Mouse (Mus musculus) cerebellum, adult 2 months (tissue): ENCODE data around the gene Olfr577. TPM values are rescaled to one million over a fixed set of nuclear protein-coding genes. Genes with fewer than 3 reads are reported as not detected.

ENCODE experiments used
- DNase-seq, 2 experiments: peaks; one replicate each; pipeline ENCODE4 v3.0.0; 2021
- H3K27ac ChIP-seq: fragments of 200-500 bp; 2 replicates; pipeline ENCODE4 v1.5.1; 2012; ENCODE audit warnings: low read length, control low read depth, inconsistent platforms; ENCODE audit not compliant: insufficient read depth
- H3K27me3 ChIP-seq: fragments of 200-500 bp; 2 replicates; pipeline ENCODE4 v1.6.1; 2012; ENCODE audit warnings: inconsistent platforms, mild to moderate bottlenecking, low read length, moderate library complexity; ENCODE audit not compliant: control insufficient read depth, insufficient read depth
- H3K4me1 ChIP-seq: fragments of 200-500 bp; 2 replicates; pipeline ENCODE4 v1.6.1; 2011; ENCODE audit warnings: low read length; ENCODE audit not compliant: control insufficient read depth, insufficient read depth
- H3K4me3 ChIP-seq: fragments of 200-500 bp; replicated peaks from 2 replicates; pipeline ENCODE3; 2011; ENCODE audit warnings: mild to moderate bottlenecking, low read depth, low read length, control low read depth; ENCODE audit not compliant: insufficient read depth
- CTCF ChIP-seq: fragments of 200-500 bp; IDR thresholded peaks from 2 replicates; pipeline ENCODE4 v1.5.1; 2011; ENCODE audit warnings: low read depth, mild to moderate bottlenecking, control low read depth, low read length, moderate library complexity, borderline replicate concordance; ENCODE audit not compliant: insufficient read depth
- POLR2A ChIP-seq: fragments of 200-500 bp; IDR thresholded peaks from 2 replicates; pipeline ENCODE4 v1.6.1; 2011; ENCODE audit warnings: low read length, control low read depth, borderline replicate concordance; ENCODE audit not compliant: insufficient read depth
- WGBS: fragments of 180-500 bp; shearing (Covaris S2); methylation state at CpG from one replicate; pipeline ENCODE4 v1.1.7; 2018; 5-methylcytosine and 5-hydroxymethylcytosine counted together
- polyA plus RNA-seq: library from polyadenylated mRNA; depleted of rRNA; stranded (reverse); fragments of >200 nt; gene quantifications from 2 replicates; pipeline ENCODE4 v1.2.3, GENCODE M21; 2012; rRNA removed

Gene Olfr577
- polyA plus RNA-seq = not detected in 2 replicates

- DNase-seq = no peak
- H3K27me3 ChIP-seq = no peaks in the 10 kb centered on the region
- TF ChIP-seq CTCF (no peak), POLR2A (no peak)
- 77% methylated on average over 2 of the region's 2 CpGs for WGBS
- H3K4me1 ChIP-seq = no peaks in the 10 kb centered on the region
- H3K4me3 ChIP-seq = no peak within 1 kb of the TSS
- H3K27ac ChIP-seq = no peak within 1 kb of the TSS
These were observed at the start of gene Olfr577 for GRCm38 (mm10) chr7:102975843-102976242. Gene Olfr577, minus strand, starts transcription at chr7:102975943.

- TF ChIP-seq POLR2A (no peak), CTCF (no peak)
- Histone ChIP-seq H3K4me3 (no peak within 1 kb of the TSS), H3K4me1 (no peaks in the 10 kb centered on the region), H3K27me3 (no peaks in the 10 kb centered on the region), H3K27ac (no peak within 1 kb of the TSS)
- no peak for DNase-seq
- 66% methylated on average over 3 of the region's 3 CpGs for WGBS
These were observed 13.5 kb upstream of the Olfr577 start, which contains the start of gene Olfr578 for GRCm38 (mm10) chr7:102989224-102989623. Gene Olfr578, minus strand, starts transcription at chr7:102989324.

GRCm38 (mm10) chr7:102974399-102974798 lies 1.3 kb downstream of the Olfr577 start:
- WGBS = 27% methylated on average over 1 of the region's 1 CpGs
- no peak for DNase-seq
- H3K27ac ChIP-seq = no peak overlapping the region

GRCm38 (mm10) chr7:102962360-102962759 lies 13.4 kb downstream of the Olfr577 start, which contains the start of gene Olfr576:
Gene Olfr576, plus strand, starts transcription at chr7:102962660.
- DNase-seq = no peak
- WGBS = 28% methylated on average over 2 of the region's 2 CpGs
- TF ChIP-seq POLR2A (no peak), CTCF (no peak)
- no peak within 1 kb of the TSS for H3K27ac ChIP-seq
- H3K27me3 ChIP-seq = no peaks in the 10 kb centered on the region
- H3K4me3 ChIP-seq = no peak within 1 kb of the TSS
- H3K4me1 ChIP-seq = no peaks in the 10 kb centered on the region; the same call in 1 of the 2 replicates

More at GRCm38 (mm10) chr7:102974399-102974798, 1.3 kb downstream of the Olfr577 start:
- TF ChIP-seq CTCF (no peak), POLR2A (no peak)
- no peak overlapping the region for H3K4me3 ChIP-seq
- H3K27me3 ChIP-seq = no peaks in the 10 kb centered on the region
- no peaks in the 10 kb centered on the region for H3K4me1 ChIP-seq

GRCm38 (mm10) chr7:102958593-102958992 lies 17.1 kb downstream of the Olfr577 start, which contains the start of gene Olfr575:
Gene Olfr575, minus strand, starts transcription at chr7:102958775.
- H3K27me3 ChIP-seq = no peaks in the 10 kb centered on the region
- 63% methylated on average over 1 of the region's 1 CpGs for WGBS
- H3K4me1 ChIP-seq = no peaks in the 10 kb centered on the region; the same call in 1 of the 2 replicates
- no peak within 1 kb of the TSS for H3K4me3 ChIP-seq
- TF ChIP-seq POLR2A (no peak), CTCF (no peak)
- H3K27ac ChIP-seq = no peak within 1 kb of the TSS
- DNase-seq = no peak

- DNase-seq = no peak
- TF ChIP-seq CTCF (no peak), POLR2A (no peak)
- H3K4me3 ChIP-seq = no peak overlapping the region
- no peaks in the 10 kb centered on the region; the same call in 1 of the 2 replicates for H3K4me1 ChIP-seq
- 77% methylated on average over 3 of the region's 3 CpGs for WGBS
- no peaks in the 10 kb centered on the region for H3K27me3 ChIP-seq
- no peak overlapping the region for H3K27ac ChIP-seq
These were observed 17.6 kb downstream of the Olfr577 start for GRCm38 (mm10) chr7:102958137-102958536.

GRCm38 (mm10) chr7:102950732-102951131 lies 25.0 kb downstream of the Olfr577 start:
- H3K4me1 ChIP-seq = no peaks in the 10 kb centered on the region
- 62% methylated on average over 1 of the region's 1 CpGs for WGBS
- DNase-seq = no peak

GRCm38 (mm10) chr7:102948167-102948566 lies 27.6 kb downstream of the Olfr577 start, which contains the start of gene Olfr574:
Gene Olfr574, plus strand, starts transcription at chr7:102948467.
- 93% methylated on average over 1 of the region's 1 CpGs for WGBS
- no peaks in the 10 kb centered on the region for H3K27me3 ChIP-seq
- H3K4me1 ChIP-seq = no peaks in the 10 kb centered on the region
- H3K27ac ChIP-seq = no peak within 1 kb of the TSS
- no peak for DNase-seq
- TF ChIP-seq POLR2A (no peak), CTCF (no peak)
- H3K4me3 ChIP-seq = no peak within 1 kb of the TSS

More at GRCm38 (mm10) chr7:102950732-102951131, 25.0 kb downstream of the Olfr577 start:
- H3K27ac ChIP-seq = no peak overlapping the region
- TF ChIP-seq CTCF = no peak
- no peak for TF ChIP-seq POLR2A
- no peak overlapping the region for H3K4me3 ChIP-seq
- no peaks in the 10 kb centered on the region for H3K27me3 ChIP-seq
